Mouse (Mus musculus) CH12.LX (cell line): ENCODE results near the gene Bscl2.

ENCODE experiments used
- BHLHE40 ChIP-seq: IDR thresholded peaks from 2 replicates; pipeline ENCODE4 v1.6.1; 2011; ENCODE audit warnings: mild to moderate bottlenecking, low read depth, low read length, improper control_type of control experiment
- ZKSCAN1 ChIP-seq: IDR thresholded peaks from 2 replicates; pipeline ENCODE4 v1.6.1; 2012; ENCODE audit warnings: low read depth, inconsistent platforms, low read length, improper control_type of control experiment, borderline replicate concordance

DNA sequence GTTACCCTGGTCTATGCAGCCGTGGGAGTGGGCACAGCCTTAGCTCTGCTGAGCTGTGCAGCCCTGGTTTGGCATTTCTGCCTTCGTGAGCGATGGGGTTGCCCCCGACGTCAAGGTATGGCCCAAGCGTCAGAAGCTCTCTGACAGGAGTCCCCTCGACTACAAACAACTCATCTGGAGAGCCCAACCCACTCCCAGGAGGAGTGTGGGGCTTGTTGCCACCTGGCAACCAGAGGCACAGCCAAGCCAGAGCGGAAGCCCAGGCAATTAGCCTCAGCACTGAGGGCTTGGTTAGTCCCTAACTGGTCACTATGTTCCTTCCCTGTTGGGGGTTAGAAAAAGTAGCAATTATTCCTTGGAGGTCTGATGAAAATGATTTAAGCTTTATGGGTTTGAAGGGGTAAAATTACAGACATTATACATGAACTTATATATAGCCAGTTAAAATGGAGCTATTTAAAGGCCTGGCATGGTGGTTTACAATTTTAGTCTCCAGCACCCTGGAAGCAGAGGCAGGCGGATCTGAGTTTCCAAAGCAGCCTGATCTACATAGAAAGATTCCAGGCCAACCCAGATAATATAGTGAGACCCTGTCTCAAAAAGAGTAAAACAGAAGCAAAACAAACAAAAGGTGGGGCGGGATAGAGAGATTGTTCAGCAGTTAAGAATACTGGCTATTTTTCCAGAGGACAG is 15.1 kb downstream of the Bscl2 start:
- TF ChIP-seq ZKSCAN1 = no peak
- no peak for TF ChIP-seq BHLHE40
